Mouse (Mus musculus): ENCODE results near the gene Exoc6. TPM values are rescaled to one million over a fixed set of nuclear protein-coding genes. Genes with fewer than 3 reads are reported as not detected.

Exoc6 gene
- polyA plus RNA-seq (2015; fragmentation: Nextera tagmentation; extraction: Ambion mirVana) = 12.6 and 13.0 TPM in 2 replicates

DNA sequence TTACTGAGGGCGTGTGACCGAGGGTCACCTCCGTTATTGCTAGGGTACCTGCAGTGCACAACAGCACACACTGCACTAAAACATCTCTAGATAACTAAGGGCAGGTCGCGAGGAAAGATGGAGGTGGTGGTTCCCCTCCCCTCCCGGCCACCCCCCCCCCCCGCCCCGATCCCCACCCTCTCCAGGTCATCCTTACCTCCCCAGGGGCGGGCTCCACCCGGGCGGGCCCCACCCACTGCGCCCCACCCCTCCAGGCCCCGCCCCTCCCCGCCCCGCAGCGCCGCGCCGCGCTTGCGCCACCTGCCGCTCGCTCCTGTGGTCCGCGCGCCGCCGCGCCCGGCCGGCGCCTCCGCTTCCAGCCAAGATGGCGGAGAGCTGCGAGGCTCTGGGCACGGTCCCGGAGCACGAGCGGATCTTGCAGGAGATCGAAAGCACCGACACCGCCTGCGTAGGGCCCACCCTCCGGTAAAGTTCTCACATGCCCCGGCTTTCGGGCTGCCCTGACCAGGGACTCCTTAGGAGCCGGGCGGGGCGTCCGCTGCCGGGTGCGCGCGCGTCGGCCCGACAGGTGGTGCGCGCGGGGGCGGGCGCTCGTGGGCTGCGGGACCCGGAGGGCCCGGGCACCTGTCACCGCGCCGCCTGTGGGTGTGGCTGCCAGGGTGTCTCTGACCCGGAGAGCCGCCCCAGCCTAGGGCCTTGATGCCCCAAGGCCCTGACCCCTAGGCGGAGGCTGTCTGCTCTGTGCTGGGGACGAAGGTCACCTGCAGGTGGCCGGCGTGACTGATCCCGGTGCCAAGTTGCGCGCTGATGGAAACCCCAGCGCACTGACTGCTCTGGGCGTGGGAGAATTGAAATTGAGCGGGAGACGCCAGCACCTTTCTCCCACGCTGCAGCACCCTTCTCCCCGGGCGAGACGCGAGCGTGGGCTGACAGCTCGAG is at the start of gene Exoc6:
Gene Exoc6 (plus strand): TSS at position 318 of the 939 bp plus-strand sequence.
- Histone ChIP-seq H3K27ac (peak within 1 kb of the TSS; percentile 68), H3K36me3 (no peaks in the 10 kb centered on the region), H3K4me1 (replicated peaks) (peaks cover 9% of the 10 kb centered on the region; the same call in 1 of the 2 replicates), H3K9me3 (no peaks in the 10 kb centered on the region), H3K4me2 (replicated peaks) (peak within 1 kb of the TSS; percentile 90), H3K9ac (replicated peaks) (peak within 1 kb of the TSS; percentile 79), H3K4me3 (replicated peaks) (peak within 1 kb of the TSS; percentile 81), H3K27me3 (peaks cover 38% of the 10 kb centered on the region)
- WGBS = under 1% methylated on average over 71 of the region's 89 CpGs
- peak; percentile 92 for ATAC-seq

DNA sequence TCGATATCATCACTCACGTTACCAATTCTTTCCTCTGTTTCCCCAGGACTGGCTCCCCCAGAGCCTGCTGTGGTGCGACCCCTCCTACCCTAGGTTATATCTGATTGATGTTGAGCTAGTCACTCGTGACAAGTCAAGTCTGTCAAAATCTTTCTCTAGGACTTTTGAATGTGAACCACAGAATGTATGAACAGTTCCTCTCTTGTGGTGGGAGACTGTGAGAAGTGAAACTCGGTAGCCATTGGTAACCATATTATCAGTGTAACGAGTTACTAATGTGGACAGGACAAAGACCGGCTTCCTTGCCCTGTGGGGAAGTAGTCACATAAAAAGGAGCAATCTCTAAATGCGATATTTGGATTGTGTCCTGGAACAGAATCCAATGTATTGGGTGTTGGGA is 47.2 kb upstream of the Exoc6 start:
- no peak for ATAC-seq

DNA sequence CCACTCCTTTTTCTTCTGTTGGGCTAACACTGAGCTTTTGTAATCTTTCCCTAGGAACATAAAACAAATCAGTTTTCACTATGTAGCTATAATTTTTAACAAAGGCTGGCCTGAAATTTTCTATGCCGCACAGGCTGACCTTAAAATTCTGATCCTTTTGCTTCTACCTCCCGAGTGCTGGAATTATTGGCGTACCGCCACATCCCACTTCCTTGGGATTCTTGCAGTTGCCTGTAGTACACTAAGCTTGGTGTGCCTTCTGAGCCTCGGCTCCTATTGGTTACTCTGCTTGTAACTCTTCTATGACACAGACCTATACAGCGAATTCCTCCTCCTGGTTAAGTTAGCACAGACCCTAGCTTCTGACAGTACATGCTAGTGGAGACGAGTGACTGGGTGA is 44.2 kb upstream of the Exoc6 start:
- Histone ChIP-seq H3K27ac (no peak overlapping the region), H3K27me3 (no peaks in the 10 kb centered on the region), H3K9ac (replicated peaks) (no peak overlapping the region), H3K4me2 (replicated peaks) (no peak overlapping the region), H3K4me3 (replicated peaks) (no peak overlapping the region), H3K9me3 (no peaks in the 10 kb centered on the region), H3K36me3 (no peaks in the 10 kb centered on the region), H3K4me1 (replicated peaks) (no peaks in the 10 kb centered on the region)
- 83% methylated on average over 7 of the region's 7 CpGs for WGBS
- no peak for ATAC-seq

More for the DNA sequence above, 47.2 kb upstream of the Exoc6 start:
- Histone ChIP-seq H3K36me3 (no peaks in the 10 kb centered on the region), H3K4me1 (replicated peaks) (no peaks in the 10 kb centered on the region), H3K27ac (no peak overlapping the region), H3K9ac (replicated peaks) (no peak overlapping the region), H3K27me3 (no peaks in the 10 kb centered on the region), H3K9me3 (no peaks in the 10 kb centered on the region; the same call in 1 of the 2 replicates), H3K4me2 (replicated peaks) (no peak overlapping the region), H3K4me3 (replicated peaks) (no peak overlapping the region)
- WGBS = 92% methylated on average over 8 of the region's 8 CpGs

DNA sequence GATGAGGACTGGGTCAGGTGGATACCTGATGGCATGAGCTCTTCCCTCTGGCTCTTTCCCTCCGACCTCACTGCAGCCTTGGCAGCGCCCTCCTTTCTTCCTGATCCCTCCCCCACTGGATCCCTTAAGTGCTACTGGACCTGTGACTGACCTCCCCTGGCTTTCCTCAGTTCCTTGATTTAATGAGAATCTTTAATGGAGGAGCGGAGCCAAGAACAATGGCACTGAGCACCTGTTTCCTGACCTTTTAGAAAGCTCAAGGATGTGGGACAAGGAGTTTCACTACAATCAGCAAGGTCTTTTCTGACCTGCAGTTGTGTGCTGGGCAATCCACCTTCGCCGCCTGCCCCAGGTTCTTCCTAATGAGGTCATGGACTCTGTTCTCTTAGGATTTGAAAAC is 43.6 kb upstream of the Exoc6 start:
- Histone ChIP-seq H3K4me1 (replicated peaks) (no peaks in the 10 kb centered on the region), H3K4me2 (replicated peaks) (no peak overlapping the region), H3K36me3 (no peaks in the 10 kb centered on the region), H3K27me3 (no peaks in the 10 kb centered on the region), H3K9me3 (no peaks in the 10 kb centered on the region), H3K9ac (replicated peaks) (no peak overlapping the region), H3K4me3 (replicated peaks) (no peak overlapping the region), H3K27ac (no peak overlapping the region)
- no peak for ATAC-seq
- WGBS = 54% methylated on average over 5 of the region's 5 CpGs

GRCm38 (mm10) chr19:37509725-37510124 is 40.5 kb upstream of the Exoc6 start:
- WGBS = 17% methylated on average over 11 of the region's 11 CpGs
- Histone ChIP-seq H3K4me2 (replicated peaks) (no peak overlapping the region), H3K36me3 (no peaks in the 10 kb centered on the region), H3K27ac (no peak overlapping the region), H3K27me3 (no peaks in the 10 kb centered on the region), H3K9ac (replicated peaks) (no peak overlapping the region), H3K4me1 (replicated peaks) (no peaks in the 10 kb centered on the region), H3K4me3 (replicated peaks) (no peak overlapping the region), H3K9me3 (no peaks in the 10 kb centered on the region)
- ATAC-seq = no peak

GRCm38 (mm10) chr19:37514811-37515292 is 35.4 kb upstream of the Exoc6 start:
- Histone ChIP-seq H3K27me3 (no peaks in the 10 kb centered on the region), H3K4me2 (replicated peaks) (no peak overlapping the region), H3K36me3 (no peaks in the 10 kb centered on the region), H3K4me1 (replicated peaks) (no peaks in the 10 kb centered on the region), H3K9me3 (no peaks in the 10 kb centered on the region), H3K9ac (replicated peaks) (no peak overlapping the region), H3K4me3 (replicated peaks) (no peak overlapping the region), H3K27ac (no peak overlapping the region)
- no peak for ATAC-seq
- WGBS = 71% methylated on average over 7 of the region's 7 CpGs

DNA sequence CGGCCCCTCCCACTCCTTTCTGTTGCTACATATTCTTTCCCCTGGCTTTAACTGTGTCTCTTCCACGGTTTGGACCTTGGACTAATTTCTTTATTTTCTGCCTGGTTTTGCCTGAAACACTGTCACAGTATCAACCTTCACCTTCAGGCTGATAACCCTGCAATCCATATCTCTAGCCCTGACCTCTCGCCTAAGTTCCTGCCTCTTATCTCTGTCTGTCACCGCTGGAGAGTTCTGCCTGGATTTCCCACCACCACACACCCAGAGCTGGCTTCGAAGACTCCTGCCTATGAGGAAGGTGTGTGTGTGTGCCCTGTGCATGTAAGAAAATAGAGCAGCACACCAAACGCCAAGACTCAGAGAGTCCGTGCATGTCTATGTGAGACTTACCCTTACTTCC is 32.8 kb upstream of the Exoc6 start:
- 87% methylated on average over 7 of the region's 7 CpGs for WGBS

DNA sequence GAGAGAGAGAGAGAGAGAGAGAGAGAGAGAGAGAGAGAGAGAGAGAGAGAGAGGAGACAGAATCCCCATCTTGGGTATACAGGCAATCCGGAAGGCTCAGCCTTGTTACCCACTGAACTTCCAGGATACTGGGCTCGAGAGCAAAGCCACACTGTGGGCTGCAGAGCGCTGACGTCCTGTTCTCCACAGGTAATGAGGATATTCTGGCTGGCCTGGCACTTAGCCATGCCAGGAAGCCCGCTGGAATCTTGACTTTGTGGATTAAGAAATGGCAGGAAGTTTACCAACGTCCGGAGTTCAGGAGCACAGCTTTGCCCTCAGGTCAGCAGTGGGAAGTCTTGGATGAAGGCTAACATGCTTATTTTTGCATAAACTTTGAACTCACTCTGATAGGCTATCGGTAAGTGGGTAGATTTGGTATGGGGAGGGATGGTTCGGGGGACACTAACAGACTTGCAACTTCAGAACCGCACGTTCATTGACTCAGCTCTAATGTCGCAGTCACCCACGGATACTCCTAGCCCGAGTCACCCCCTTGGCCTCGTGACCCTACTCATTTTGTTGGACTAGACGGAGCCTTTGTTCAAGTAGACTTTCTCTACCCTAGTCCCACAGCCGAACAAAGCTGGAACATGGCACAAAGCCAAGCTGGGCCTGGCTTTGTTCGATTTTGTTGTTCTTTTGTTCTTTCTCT is 29.3 kb upstream of the Exoc6 start:
- ATAC-seq = no peak
- no peak overlapping the region for H3K27ac ChIP-seq
- H3K4me1 ChIP-seq (replicated peaks) = no peaks in the 10 kb centered on the region
- 0 out of 2 replicates have a peak, but pooled peaks cover 1% of the 10 kb centered on the region for H3K27me3 ChIP-seq
- no peak overlapping the region for H3K4me3 ChIP-seq (replicated peaks)
- no peak overlapping the region for H3K9ac ChIP-seq (replicated peaks)
- no peaks in the 10 kb centered on the region for H3K36me3 ChIP-seq
- H3K4me2 ChIP-seq (replicated peaks) = no peak overlapping the region
- WGBS = 62% methylated on average over 18 of the region's 18 CpGs
- H3K9me3 ChIP-seq = no peaks in the 10 kb centered on the region

More for the DNA sequence above, 32.8 kb upstream of the Exoc6 start:
- H3K27ac ChIP-seq = no peak overlapping the region
- no peaks in the 10 kb centered on the region for H3K9me3 ChIP-seq
- H3K4me3 ChIP-seq (replicated peaks) = no peak overlapping the region
- ATAC-seq = no peak
- no peaks in the 10 kb centered on the region for H3K36me3 ChIP-seq
- H3K27me3 ChIP-seq = no peaks in the 10 kb centered on the region
- H3K9ac ChIP-seq (replicated peaks) = no peak overlapping the region
- H3K4me2 ChIP-seq (replicated peaks) = no peak overlapping the region
- H3K4me1 ChIP-seq (replicated peaks) = no peaks in the 10 kb centered on the region

GRCm38 (mm10) chr19:37521434-37521781 is 28.8 kb upstream of the Exoc6 start:
- ATAC-seq = no peak
- no peak overlapping the region for H3K4me3 ChIP-seq (replicated peaks)
- H3K9me3 ChIP-seq = no peaks in the 10 kb centered on the region
- no peaks in the 10 kb centered on the region for H3K4me1 ChIP-seq (replicated peaks)
- no peaks in the 10 kb centered on the region for H3K36me3 ChIP-seq
- H3K27ac ChIP-seq = no peak overlapping the region
- 0 out of 2 replicates have a peak, but pooled peaks cover 3% of the 10 kb centered on the region for H3K27me3 ChIP-seq
- H3K9ac ChIP-seq (replicated peaks) = no peak overlapping the region
- whole genome bisulfite sequencing = 68% methylated on average over 2 of the region's 2 CpGs
- no peak overlapping the region for H3K4me2 ChIP-seq (replicated peaks)

DNA sequence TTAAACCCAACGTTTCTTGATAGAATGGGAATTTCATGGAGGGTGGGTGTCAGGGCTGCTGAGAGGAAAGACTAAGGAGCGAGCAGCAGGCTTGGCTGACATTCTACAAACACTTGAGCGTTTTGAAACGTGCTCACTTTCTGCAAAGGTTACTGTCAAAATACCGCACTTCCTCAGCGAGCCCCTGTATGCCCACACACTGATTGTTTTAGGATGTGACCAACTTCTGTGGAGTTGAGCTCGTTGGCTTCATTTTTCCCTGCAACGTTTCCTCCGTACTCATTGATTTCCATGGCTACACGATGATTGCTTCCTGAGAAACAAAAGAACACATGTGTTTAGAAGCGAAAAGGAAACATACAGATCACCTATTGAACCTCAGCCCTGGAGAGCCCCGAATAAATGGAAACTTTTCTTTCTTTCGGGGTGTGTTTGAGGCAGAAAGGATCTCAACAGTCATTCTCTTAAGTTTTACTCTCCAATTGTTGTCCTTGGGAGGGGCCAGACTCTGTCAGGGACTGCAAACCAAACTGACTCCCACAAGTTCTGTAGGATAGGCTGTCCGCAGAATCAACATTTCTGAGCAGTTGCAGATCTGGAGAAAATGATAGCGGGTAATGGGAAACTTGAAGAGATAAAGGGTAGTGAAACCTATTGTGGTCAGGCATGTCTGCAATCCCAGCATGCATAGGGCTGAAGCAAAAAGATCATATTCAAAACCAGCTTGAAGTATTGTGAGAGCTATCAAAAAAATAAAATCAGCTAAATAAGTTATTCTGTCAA is 26.7 kb upstream of the Exoc6 start:
- Histone ChIP-seq H3K9me3 (no peaks in the 10 kb centered on the region), H3K9ac (replicated peaks) (no peak overlapping the region), H3K27me3 (0 out of 2 replicates have a peak, but pooled peaks cover 6% of the 10 kb centered on the region), H3K36me3 (no peaks in the 10 kb centered on the region), H3K27ac (no peak overlapping the region), H3K4me1 (replicated peaks) (no peaks in the 10 kb centered on the region), H3K4me2 (replicated peaks) (no peak overlapping the region), H3K4me3 (replicated peaks) (no peak overlapping the region)
- WGBS = 85% methylated on average over 15 of the region's 15 CpGs
- ATAC-seq = no peak

- Histone ChIP-seq H3K4me2 (replicated peaks) (no peak overlapping the region), H3K36me3 (no peaks in the 10 kb centered on the region), H3K4me1 (replicated peaks) (no peaks in the 10 kb centered on the region), H3K27me3 (peaks cover 6% of the 10 kb centered on the region; the same call in 1 of the 2 replicates), H3K9ac (replicated peaks) (no peak overlapping the region), H3K9me3 (no peaks in the 10 kb centered on the region), H3K27ac (no peak overlapping the region), H3K4me3 (replicated peaks) (no peak overlapping the region)
- 87% methylated on average over 11 of the region's 11 CpGs for WGBS
- no peak for ATAC-seq
Observed at GRCm38 (mm10) chr19:37525925-37526324, 24.3 kb upstream of the Exoc6 start.
